Mouse (Mus musculus): ENCODE results near the gene Abcg5.

Gene Abcg5

GRCm38 (mm10) chr17:84682734-84683717, at the start of gene Abcg5:
Abcg5 (minus strand) TSS chr17:84683011.
- no peak for DNase-seq (ENCODE audit: low read depth, low spot score)

GRCm38 (mm10) chr17:84732612-84733011, 49.8 kb upstream of the Abcg5 start:
- DNase-seq (ENCODE audit: low read depth, low spot score) = no peak

- no peak for DNase-seq (ENCODE audit: low read depth, low spot score)
Observed at GRCm38 (mm10) chr17:84731361-84731760, 48.5 kb upstream of the Abcg5 start.

GRCm38 (mm10) chr17:84729140-84729539, 46.3 kb upstream of the Abcg5 start:
- no peak for DNase-seq (ENCODE audit: low read depth, low spot score)

GRCm38 (mm10) chr17:84728201-84728911, 45.5 kb upstream of the Abcg5 start:
- DNase-seq (ENCODE audit: low read depth, low spot score) = no peak

GRCm38 (mm10) chr17:84725163-84725562, 42.4 kb upstream of the Abcg5 start:
- no peak for DNase-seq (ENCODE audit: low read depth, low spot score)

GRCm38 (mm10) chr17:84724028-84724427, 41.2 kb upstream of the Abcg5 start:
- DNase-seq (ENCODE audit: low read depth, low spot score) = no peak

- DNase-seq (ENCODE audit: low read depth, low spot score) = no peak
Observed at GRCm38 (mm10) chr17:84719105-84719504, 36.3 kb upstream of the Abcg5 start.

GRCm38 (mm10) chr17:84717416-84717815, 34.6 kb upstream of the Abcg5 start:
- no peak for DNase-seq (ENCODE audit: low read depth, low spot score)

GRCm38 (mm10) chr17:84716252-84716872, 33.6 kb upstream of the Abcg5 start:
- no peak for DNase-seq (ENCODE audit: low read depth, low spot score)

GRCm38 (mm10) chr17:84714930-84715329, 32.1 kb upstream of the Abcg5 start:
- peak; percentile 10 for DNase-seq (ENCODE audit: low read depth, low spot score)

GRCm38 (mm10) chr17:84713563-84714164, 30.9 kb upstream of the Abcg5 start:
- no peak for DNase-seq (ENCODE audit: low read depth, low spot score)

GRCm38 (mm10) chr17:84709403-84709851, 26.6 kb upstream of the Abcg5 start:
- no peak for DNase-seq (ENCODE audit: low read depth, low spot score)

GRCm38 (mm10) chr17:84708818-84709217, 26.0 kb upstream of the Abcg5 start:
- no peak for DNase-seq (ENCODE audit: low read depth, low spot score)

GRCm38 (mm10) chr17:84707407-84707806, 24.6 kb upstream of the Abcg5 start:
- DNase-seq (ENCODE audit: low read depth, low spot score) = no peak

GRCm38 (mm10) chr17:84698727-84699126, 15.9 kb upstream of the Abcg5 start:
- peak; percentile 12 for DNase-seq (ENCODE audit: low read depth, low spot score)

- no peak for DNase-seq (ENCODE audit: low read depth, low spot score)
Observed at GRCm38 (mm10) chr17:84696537-84696936, 13.7 kb upstream of the Abcg5 start.

GRCm38 (mm10) chr17:84693741-84694140, 10.9 kb upstream of the Abcg5 start:
- no peak for DNase-seq (ENCODE audit: low read depth, low spot score)

- DNase-seq (ENCODE audit: low read depth, low spot score) = peak; percentile 63
Observed at GRCm38 (mm10) chr17:84690111-84690510, 7.3 kb upstream of the Abcg5 start.

GRCm38 (mm10) chr17:84689316-84689715, 6.5 kb upstream of the Abcg5 start:
- DNase-seq (ENCODE audit: low read depth, low spot score) = no peak

GRCm38 (mm10) chr17:84688834-84689233, 6.0 kb upstream of the Abcg5 start:
- no peak for DNase-seq (ENCODE audit: low read depth, low spot score)

GRCm38 (mm10) chr17:84687994-84688393, 5.2 kb upstream of the Abcg5 start:
- DNase-seq (ENCODE audit: low read depth, low spot score) = no peak
